Mouse (Mus musculus): ENCODE results near the gene Fancm.
"Not testable (repeated sequence)": the region's sequence is repeated elsewhere in the genome, so short reads cannot be mapped to it uniquely, and the experiment has no call there.

The Fancm gene

GRCm38 (mm10) chr12:65075085-65075732 lies at the start of gene Fancm:
Gene Fancm (plus strand): TSS chr12:65075603.
- DNase-seq = peak; percentile 87

- no peak for DNase-seq
Observed at GRCm38 (mm10) chr12:65035839-65036189, 39.6 kb upstream of the Fancm start.

- DNase-seq = peak; percentile 91 to 92
Observed at GRCm38 (mm10) chr12:65036190-65036870, 39.1 kb upstream of the Fancm start, which contains the start of gene Prpf39. Gene Prpf39 (plus strand): TSS chr12:65036333.

- no peak for DNase-seq
Observed at GRCm38 (mm10) chr12:65036892-65037545, 38.4 kb upstream of the Fancm start.

GRCm38 (mm10) chr12:65037546-65037937 lies 37.9 kb upstream of the Fancm start:
- no peak for DNase-seq

- DNase-seq = no peak
Observed at GRCm38 (mm10) chr12:65048799-65049198, 26.6 kb upstream of the Fancm start.

- DNase-seq = no peak
Observed at GRCm38 (mm10) chr12:65058203-65058602, 17.2 kb upstream of the Fancm start.

- DNase-seq = no peak
Observed at GRCm38 (mm10) chr12:65061082-65061481, 14.3 kb upstream of the Fancm start.

- DNase-seq = no peak
Observed at GRCm38 (mm10) chr12:65065241-65065640, 10.2 kb upstream of the Fancm start.

- DNase-seq = no peak
Observed at GRCm38 (mm10) chr12:65066234-65066633, 9.2 kb upstream of the Fancm start.

GRCm38 (mm10) chr12:65068409-65068808 lies 7.0 kb upstream of the Fancm start:
- no peak for DNase-seq

- DNase-seq = no peak
Observed at GRCm38 (mm10) chr12:65072911-65073610, 2.3 kb upstream of the Fancm start.

GRCm38 (mm10) chr12:65073611-65074178 lies 1.7 kb upstream of the Fancm start, which contains the start of gene Fkbp3:
Gene Fkbp3 (minus strand): TSS chr12:65074007.
- peak; percentile 94 to 97 for DNase-seq

GRCm38 (mm10) chr12:65074651-65075050 lies 752 bp upstream of the Fancm start:
- DNase-seq = no peak

GRCm38 (mm10) chr12:65075733-65076310 lies 419 bp downstream of the Fancm start:
- no peak for DNase-seq

- no peak for DNase-seq
Observed at GRCm38 (mm10) chr12:65076906-65077305, 1.5 kb downstream of the Fancm start.

- DNase-seq = no peak
Observed at GRCm38 (mm10) chr12:65108746-65109145, 33.3 kb downstream of the Fancm start.

GRCm38 (mm10) chr12:65111503-65111902 lies 36.1 kb downstream of the Fancm start:
- DNase-seq = no peak

- no peak for DNase-seq
Observed at GRCm38 (mm10) chr12:65112811-65113210, 37.4 kb downstream of the Fancm start.

GRCm38 (mm10) chr12:65113925-65114324 lies 38.5 kb downstream of the Fancm start:
- DNase-seq = no peak

GRCm38 (mm10) chr12:65114978-65115377 lies 39.6 kb downstream of the Fancm start:
- not testable (repeated sequence) for DNase-seq

- no peak for DNase-seq
Observed at GRCm38 (mm10) chr12:65118968-65119367, 43.6 kb downstream of the Fancm start.

GRCm38 (mm10) chr12:65119451-65119850 lies 44.0 kb downstream of the Fancm start:
- no peak for DNase-seq

Measured in cerebellum, postnatal 36 days (tissue).